Mouse (Mus musculus): ENCODE measurements around the gene Mmp15.

- TF ChIP-seq ZNF384 (IDR thresholded peaks at IDR 0.05; ENCODE audit: low read depth, low read length) (no peak), MAFK (IDR thresholded peaks at IDR 0.05; ENCODE audit: insufficient read depth, low read depth, low read length) (no peak), ZC3H11A (IDR thresholded peaks at IDR 0.05; ENCODE audit: borderline replicate concordance, low read depth, low read length) (no peak)
Measured at GRCm38 (mm10) chr8:95361016-95361341, 8.9 kb downstream of the Mmp15 start.
